Mouse (Mus musculus) megakaryocyte, embryonic 14.5 days (primary cell): Measurements from ENCODE around the gene 1110059E24Rik.

ENCODE experiments used
- FLI1 ChIP-seq: IDR thresholded peaks from 2 replicates; pipeline ENCODE4 v1.6.1; 2012; ENCODE audit warnings: low read length, inconsistent platforms, mixed read lengths
- GATA1 ChIP-seq: IDR thresholded peaks from 3 replicates; pipeline ENCODE4 v1.6.1; 2012; ENCODE audit warnings: mixed read lengths, low read length, inconsistent platforms, borderline replicate concordance

GRCm38 (mm10) chr19:21630656-21631331 lies 22.0 kb downstream of the 1110059E24Rik start:
- TF ChIP-seq GATA1 (no peak), FLI1 (no peak)
